Mouse (Mus musculus): Measurements from ENCODE around the gene Snx3.
A peak's percentile ranks its signal among the peaks of the same experiment; 100 is the strongest.

The Snx3 gene

GRCm38 (mm10) chr10:42501775-42502348, at the start of gene Snx3:
TSS of gene Snx3 (plus strand) at chr10:42502030.
- peak; percentile 97 for DNase-seq (ENCODE audit: extremely low spot score)

GRCm38 (mm10) chr10:42454266-42454665, 47.6 kb upstream of the Snx3 start:
- no peak for DNase-seq (ENCODE audit: extremely low spot score)

- no peak for DNase-seq (ENCODE audit: extremely low spot score)
Measured at GRCm38 (mm10) chr10:42454690-42455089, 47.1 kb upstream of the Snx3 start.

- no peak for DNase-seq (ENCODE audit: extremely low spot score)
Measured at GRCm38 (mm10) chr10:42455981-42456380, 45.8 kb upstream of the Snx3 start.

- no peak for DNase-seq (ENCODE audit: extremely low spot score)
Measured at GRCm38 (mm10) chr10:42457557-42458191, 44.2 kb upstream of the Snx3 start.

- peak; percentile 34 for DNase-seq (ENCODE audit: extremely low spot score)
Measured at GRCm38 (mm10) chr10:42464224-42464623, 37.6 kb upstream of the Snx3 start.

- peak; percentile 5 for DNase-seq (ENCODE audit: extremely low spot score)
Measured at GRCm38 (mm10) chr10:42464805-42465204, 37.0 kb upstream of the Snx3 start.

- no peak for DNase-seq (ENCODE audit: extremely low spot score)
Measured at GRCm38 (mm10) chr10:42474946-42475514, 26.8 kb upstream of the Snx3 start.

- no peak for DNase-seq (ENCODE audit: extremely low spot score)
Measured at GRCm38 (mm10) chr10:42476774-42477475, 24.9 kb upstream of the Snx3 start.

- DNase-seq (ENCODE audit: extremely low spot score), result no peak
Measured at GRCm38 (mm10) chr10:42477550-42478340, 24.1 kb upstream of the Snx3 start.

GRCm38 (mm10) chr10:42478341-42478720, 23.5 kb upstream of the Snx3 start, which contains the start of gene Afg1l:
TSS of gene Afg1l (minus strand) at chr10:42478565.
- peak; percentile 92 for DNase-seq (ENCODE audit: extremely low spot score)

- DNase-seq (ENCODE audit: extremely low spot score), result no peak
Measured at GRCm38 (mm10) chr10:42480719-42481118, 21.1 kb upstream of the Snx3 start.

- peak; percentile 29 for DNase-seq (ENCODE audit: extremely low spot score)
Measured at GRCm38 (mm10) chr10:42488606-42489296, 13.1 kb upstream of the Snx3 start.

- no peak for DNase-seq (ENCODE audit: extremely low spot score)
Measured at GRCm38 (mm10) chr10:42491158-42491557, 10.7 kb upstream of the Snx3 start.

GRCm38 (mm10) chr10:42492027-42492771, 9.6 kb upstream of the Snx3 start:
- no peak for DNase-seq (ENCODE audit: extremely low spot score)

- no peak for DNase-seq (ENCODE audit: extremely low spot score)
Measured at GRCm38 (mm10) chr10:42493000-42493399, 8.8 kb upstream of the Snx3 start.

GRCm38 (mm10) chr10:42500611-42501010, 1.2 kb upstream of the Snx3 start:
- DNase-seq (ENCODE audit: extremely low spot score), result no peak

- DNase-seq (ENCODE audit: extremely low spot score), result no peak
Measured at GRCm38 (mm10) chr10:42501161-42501560, 669 bp upstream of the Snx3 start.

- peak; percentile 62 for DNase-seq (ENCODE audit: extremely low spot score)
Measured at GRCm38 (mm10) chr10:42502349-42503111, 700 bp downstream of the Snx3 start.
